Mouse (Mus musculus) lung, postnatal 0 days (tissue): ENCODE data around the gene Gm7138. TPM values are rescaled to one million over a fixed set of nuclear protein-coding genes. Genes with fewer than 3 reads are reported as not detected.
"Not testable (repeated sequence)": the region's sequence is repeated elsewhere in the genome, so short reads cannot be mapped to it uniquely, and the experiment has no call there.

Experiments used
- ATAC-seq: fragments of 200-750 bp; cut with Nextera tagmentation; 2 replicates; pipeline ENCODE4 v1.8.0; 2017; ENCODE audit warnings: moderate library complexity
- DNase-seq: peaks from one replicate; pipeline ENCODE4 v3.0.0-alpha.2; 2016; ENCODE audit warnings: low spot score
- H3K27ac ChIP-seq: fragments of 300-500 bp; sonication (generic); 2 replicates; pipeline ENCODE4 v1.5.1; 2014; ENCODE audit warnings: antibody characterized with exemption, mild to moderate bottlenecking, low read length, mixed read lengths
- H3K27me3 ChIP-seq: fragments of 300-500 bp; sonication (generic); replicated peaks from 2 replicates; pipeline ENCODE4 v1.6.1; 2014; ENCODE audit warnings: low read length, mixed read lengths; ENCODE audit not compliant: insufficient read depth
- H3K36me3 ChIP-seq: fragments of 300-500 bp; sonication (generic); 2 replicates; pipeline ENCODE4 v1.6.1; 2014; ENCODE audit warnings: low read length, mixed read lengths; ENCODE audit not compliant: insufficient read depth
- H3K4me1 ChIP-seq: fragments of 300-500 bp; sonication (generic); 2 replicates; pipeline ENCODE4 v1.6.1; 2014; ENCODE audit warnings: antibody characterized with exemption, low read depth, low read length, mixed read lengths; ENCODE audit not compliant: insufficient read depth
- H3K4me2 ChIP-seq: fragments of 300-500 bp; sonication (generic); replicated peaks from 2 replicates; pipeline ENCODE4 v1.6.1; 2014; ENCODE audit warnings: low read depth, mild to moderate bottlenecking, low read length, moderate library complexity, mixed read lengths
- H3K4me3 ChIP-seq: fragments of 300-500 bp; sonication (generic); 2 replicates; pipeline ENCODE4 v1.5.1; 2014; ENCODE audit warnings: low read depth, low read length
- H3K9ac ChIP-seq: fragments of 300-500 bp; sonication (generic); replicated peaks from 2 replicates; pipeline ENCODE4 v1.6.1; 2014; ENCODE audit warnings: low read depth, mild to moderate bottlenecking
- H3K9me3 ChIP-seq: fragments of 300-500 bp; sonication (generic); 2 replicates; pipeline ENCODE4 v1.6.1; 2016; ENCODE audit warnings: low read length, mixed read lengths
- CTCF ChIP-seq: IDR thresholded peaks from 2 replicates; pipeline ENCODE4 v1.5.1; 2016; ENCODE audit warnings: antibody characterized with exemption, mild to moderate bottlenecking
- EP300 ChIP-seq: IDR thresholded peaks from 2 replicates; pipeline ENCODE4 v1.6.1; 2016; ENCODE audit warnings: antibody characterized with exemption, mild to moderate bottlenecking, control low read depth
- WGBS: fragments of 180-500 bp; shearing (Covaris S2); extraction: QIAGEN DNeasy Blood & Tissue Kit; methylation state at CpG from one replicate; pipeline ENCODE4 v1.1.7; 2014; 5-methylcytosine and 5-hydroxymethylcytosine counted together
- polyA plus RNA-seq: library from polyadenylated mRNA; unstranded; fragments of >200 nt; fragmentation: Nextera tagmentation; extraction: Ambion mirVana; gene quantifications from 2 replicates; pipeline ENCODE4 v1.2.1, GENCODE M21; 2015

Gm7138 gene
- not detected in 2 replicates for polyA plus RNA-seq

- 50% methylated on average over 1 of the region's 1 CpGs for WGBS
- H3K27me3 ChIP-seq, H3K36me3 ChIP-seq, H3K27ac ChIP-seq, H3K9me3 ChIP-seq, H3K9ac ChIP-seq, H3K4me2 ChIP-seq, DNase-seq, ATAC-seq, H3K4me1 ChIP-seq, H3K4me3 ChIP-seq: not testable (repeated sequence)
These were observed at the start of gene Gm7138 for GRCm38 (mm10) chr10:77776844-77777243. Gene Gm7138 (minus strand): TSS chr10:77776944.

DNA sequence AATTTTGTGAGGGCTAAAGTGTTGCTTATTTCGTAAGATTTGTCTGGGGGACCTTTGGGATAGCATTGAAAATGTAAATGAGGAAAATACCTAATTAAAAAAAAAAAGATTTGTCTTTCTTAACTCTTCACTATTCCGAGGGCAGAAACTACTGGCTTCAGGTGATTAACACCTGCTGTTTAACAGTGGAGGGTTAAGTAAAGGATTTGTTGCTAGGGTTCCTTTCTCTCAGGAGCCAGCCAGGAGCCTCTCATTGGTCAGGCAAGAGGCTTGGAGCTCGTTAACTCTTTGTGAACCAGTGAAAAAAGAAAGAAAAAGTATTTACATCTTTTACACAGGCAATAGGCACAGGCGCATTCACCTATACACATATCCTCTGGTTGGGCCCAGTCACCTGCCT lies 42.5 kb upstream of the Gm7138 start:
- 32% methylated on average over 4 of the region's 4 CpGs for whole genome bisulfite sequencing
- Histone ChIP-seq H3K4me3 (no peak overlapping the region), H3K27me3 (no peaks in the 10 kb centered on the region), H3K36me3 (no peaks in the 10 kb centered on the region), H3K9me3 (no peaks in the 10 kb centered on the region), H3K27ac (no peak overlapping the region), H3K4me2 (no peak overlapping the region), H3K9ac (no peak overlapping the region), H3K4me1 (no peaks in the 10 kb centered on the region)
- TF ChIP-seq EP300 (no peak), CTCF (no peak)
- DNase-seq: no peak
- no peak for ATAC-seq

DNA sequence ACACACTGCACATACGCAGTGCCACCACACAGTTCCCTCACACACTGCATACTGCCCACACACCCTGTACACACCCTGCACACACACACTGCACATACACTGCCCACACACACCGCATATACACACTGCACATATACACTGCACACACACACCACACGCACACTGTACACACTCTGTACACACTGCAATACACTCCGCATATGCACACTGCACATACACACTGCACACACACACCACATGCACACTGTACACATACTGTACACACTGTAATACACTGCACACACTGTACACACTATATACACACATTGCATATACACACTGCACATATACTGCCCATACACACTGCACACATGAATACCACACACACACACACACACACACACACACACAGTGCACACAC lies 41.8 kb upstream of the Gm7138 start:
- ATAC-seq (no peak), DNase-seq (no peak)
- 97% methylated on average over 4 of the region's 4 CpGs for WGBS
- Histone ChIP-seq H3K4me1 (no peaks in the 10 kb centered on the region), H3K27ac (no peak overlapping the region), H3K4me3 (no peak overlapping the region), H3K36me3 (no peaks in the 10 kb centered on the region), H3K9me3 (no peaks in the 10 kb centered on the region), H3K9ac (no peak overlapping the region), H3K4me2 (no peak overlapping the region), H3K27me3 (no peaks in the 10 kb centered on the region)
- no peak for TF ChIP-seq CTCF
- no peak for TF ChIP-seq EP300

DNA sequence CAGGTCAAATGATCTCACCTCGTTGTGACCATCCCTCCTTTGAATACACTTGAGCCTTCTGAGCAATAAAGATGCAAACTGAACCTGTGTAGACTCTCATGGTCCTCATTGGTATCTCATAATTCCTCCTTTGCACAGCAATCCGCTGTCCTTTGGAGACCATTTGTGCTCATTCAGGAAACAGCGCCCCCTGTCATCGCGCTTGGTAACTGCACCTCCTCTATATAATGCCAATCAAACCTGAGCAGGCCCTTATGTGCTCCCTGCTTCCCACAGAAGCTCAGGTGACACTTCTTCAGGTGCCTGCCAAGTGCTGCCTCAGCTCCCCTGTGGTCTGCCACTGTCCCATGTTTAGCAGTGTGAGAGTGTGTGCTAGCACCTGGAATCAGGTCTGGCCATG lies 38.8 kb upstream of the Gm7138 start:
- H3K4me1 ChIP-seq: no peaks in the 10 kb centered on the region
- DNase-seq (peak; percentile 5), ATAC-seq (no peak)
- no peak for TF ChIP-seq EP300
- TF ChIP-seq CTCF: peak; percentile 72
- H3K9me3 ChIP-seq: no peaks in the 10 kb centered on the region
- H3K4me3 ChIP-seq: no peak overlapping the region
- WGBS: 24% methylated on average over 5 of the region's 5 CpGs
- H3K9ac ChIP-seq: no peak overlapping the region
- H3K4me2 ChIP-seq: no peak overlapping the region
- H3K27me3 ChIP-seq: no peaks in the 10 kb centered on the region
- H3K36me3 ChIP-seq: no peaks in the 10 kb centered on the region
- no peak overlapping the region for H3K27ac ChIP-seq

- Histone ChIP-seq H3K27me3 (no peaks in the 10 kb centered on the region), H3K4me2 (no peak within 1 kb of the TSS), H3K36me3 (no peaks in the 10 kb centered on the region), H3K27ac (no peak within 1 kb of the TSS), H3K4me1 (no peaks in the 10 kb centered on the region), H3K9me3 (no peaks in the 10 kb centered on the region), H3K4me3 (no peak within 1 kb of the TSS), H3K9ac (no peak within 1 kb of the TSS)
- ATAC-seq: no peak
- no peak for TF ChIP-seq CTCF
- no peak for TF ChIP-seq EP300
- DNase-seq: no peak
- 34% methylated on average over 4 of the region's 4 CpGs for WGBS
These were observed 37.6 kb upstream of the Gm7138 start, which contains the start of gene Gm2696 for GRCm38 (mm10) chr10:77814382-77814781. Gene Gm2696 (plus strand): TSS chr10:77814682.

DNA sequence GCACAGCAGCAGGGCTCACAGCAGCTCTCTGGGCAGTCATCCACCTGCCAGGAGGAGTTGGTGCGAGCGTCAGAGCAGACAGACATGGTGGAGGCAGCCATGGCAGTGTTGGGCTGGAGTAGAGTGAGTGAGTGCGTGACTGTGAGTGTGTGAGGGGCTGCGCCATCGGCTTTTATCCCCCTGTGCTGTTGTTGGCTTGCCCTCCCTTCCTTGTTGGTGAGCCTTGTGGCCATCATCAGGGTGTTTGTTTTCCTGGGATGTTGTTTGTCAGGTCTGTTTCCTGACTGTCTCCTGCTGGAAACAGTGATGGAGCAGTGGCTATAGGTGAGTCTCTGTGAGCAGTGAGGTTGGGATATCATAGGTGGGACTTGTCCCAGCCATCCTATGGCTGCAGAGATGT lies 35.0 kb upstream of the Gm7138 start, which contains the start of gene Gm9507:
Gm9507 (minus strand) TSS at position 101 of the 400 bp plus-strand sequence.
- TF ChIP-seq CTCF (no peak), EP300 (no peak)
- ATAC-seq: no peak
- no peaks in the 10 kb centered on the region for H3K4me1 ChIP-seq

GRCm38 (mm10) chr10:77804095-77804494 lies 27.4 kb upstream of the Gm7138 start:
- Histone ChIP-seq H3K27ac (no peak overlapping the region), H3K27me3 (no peaks in the 10 kb centered on the region), H3K36me3 (no peaks in the 10 kb centered on the region), H3K4me3 (no peak overlapping the region), H3K4me2 (no peak overlapping the region), H3K4me1 (no peaks in the 10 kb centered on the region), H3K9me3 (no peaks in the 10 kb centered on the region), H3K9ac (no peak overlapping the region)
- WGBS: 37% methylated on average over 3 of the region's 3 CpGs
- ATAC-seq (0 out of 2 replicates have a peak, but pooled peaks have one; percentile 28), DNase-seq (no peak)
- no peak for TF ChIP-seq CTCF
- TF ChIP-seq EP300: no peak

More for the DNA sequence above, 35.0 kb upstream of the Gm7138 start, which contains the start of gene Gm9507:
- Histone ChIP-seq H3K9me3 (no peaks in the 10 kb centered on the region), H3K9ac (no peak within 1 kb of the TSS), H3K27ac (no peak within 1 kb of the TSS), H3K36me3 (no peaks in the 10 kb centered on the region), H3K27me3 (no peaks in the 10 kb centered on the region), H3K4me3 (no peak within 1 kb of the TSS), H3K4me2 (no peak within 1 kb of the TSS)
- DNase-seq: no peak
- WGBS: 45% methylated on average over 5 of the region's 5 CpGs
